Mouse (Mus musculus) hindbrain, embryonic 15.5 days (tissue): Measurements from ENCODE around the gene Arid5b. TPM values are rescaled to one million over a fixed set of nuclear protein-coding genes. Genes with fewer than 3 reads are reported as not detected.

ENCODE experiments used
- ATAC-seq: fragments of 200-750 bp; cut with Nextera tagmentation; 2 replicates; pipeline ENCODE4 v1.8.0; 2017; ENCODE audit warnings: low read depth, moderate number of reproducible peaks, moderate TSS enrichment; ENCODE audit not compliant: low FRiP score
- H3K27ac ChIP-seq: fragments of 300-500 bp; sonication (generic); replicated peaks from 2 replicates; pipeline ENCODE4 v1.5.1; 2015; ENCODE audit warnings: mild to moderate bottlenecking, inconsistent platforms
- H3K27me3 ChIP-seq: fragments of 300-500 bp; sonication (generic); 2 replicates; pipeline ENCODE4 v1.6.1; 2015; ENCODE audit warnings: control low read depth, inconsistent platforms
- H3K36me3 ChIP-seq: fragments of 300-500 bp; sonication (generic); 2 replicates; pipeline ENCODE4 v1.6.1; 2015; ENCODE audit warnings: control low read depth, inconsistent platforms
- H3K4me1 ChIP-seq: fragments of 300-500 bp; sonication (generic); replicated peaks from 2 replicates; pipeline ENCODE4 v1.6.1; 2015; ENCODE audit warnings: control low read depth, inconsistent platforms
- H3K4me2 ChIP-seq: fragments of 300-500 bp; sonication (generic); 2 replicates; pipeline ENCODE4 v1.6.1; 2015; ENCODE audit warnings: moderate library complexity, mild to moderate bottlenecking, inconsistent platforms
- H3K4me3 ChIP-seq: fragments of 300-500 bp; sonication (generic); 2 replicates; pipeline ENCODE4 v1.5.1; 2015; ENCODE audit warnings: mild to moderate bottlenecking, inconsistent platforms
- H3K9ac ChIP-seq: fragments of 300-500 bp; sonication (generic); 2 replicates; pipeline ENCODE4 v1.6.1; 2015; ENCODE audit warnings: inconsistent platforms
- H3K9me3 ChIP-seq: fragments of 300-500 bp; sonication (generic); 2 replicates; pipeline ENCODE4 v1.6.1; 2016; ENCODE audit warnings: control low read depth, inconsistent platforms
- WGBS: fragments of 180-500 bp; shearing (Covaris S2); methylation state at CpG from one replicate; pipeline ENCODE4 v1.1.7; 2015; 5-methylcytosine and 5-hydroxymethylcytosine counted together
- polyA plus RNA-seq: library from polyadenylated mRNA; unstranded; fragments of >200 nt; fragmentation: Nextera tagmentation; extraction: Ambion mirVana; gene quantifications from 2 replicates; pipeline ENCODE4 v1.2.1, GENCODE M21; 2015

The Arid5b gene
- polyA plus RNA-seq, 1 experiment from 2014 or later = 17.4 TPM

- H3K27me3 ChIP-seq = no peaks in the 10 kb centered on the region
- H3K4me1 ChIP-seq = peaks cover 18% of the 10 kb centered on the region
- peak overlapping the region; percentile 29 for H3K4me2 ChIP-seq
- peak overlapping the region; percentile 10; the same call in 1 of the 2 replicates for H3K27ac ChIP-seq
- H3K9ac ChIP-seq = no peak overlapping the region
- no peak overlapping the region for H3K4me3 ChIP-seq
- ATAC-seq = no peak
- H3K36me3 ChIP-seq = no peaks in the 10 kb centered on the region
- 14% methylated on average over 11 of the region's 11 CpGs for WGBS
- H3K9me3 ChIP-seq = no peaks in the 10 kb centered on the region
Measured at GRCm38 (mm10) chr10:68153344-68154045, 125.0 kb downstream of the Arid5b start.

- Histone ChIP-seq H3K4me1 (peaks cover 6% of the 10 kb centered on the region), H3K4me3 (no peak overlapping the region), H3K27me3 (no peaks in the 10 kb centered on the region), H3K9me3 (no peaks in the 10 kb centered on the region), H3K4me2 (no peak overlapping the region), H3K27ac (no peak overlapping the region), H3K36me3 (no peaks in the 10 kb centered on the region), H3K9ac (no peak overlapping the region)
- ATAC-seq = no peak
- WGBS = 82% methylated on average over 6 of the region's 6 CpGs
Measured at GRCm38 (mm10) chr10:68148495-68148894, 130.0 kb downstream of the Arid5b start.

GRCm38 (mm10) chr10:68147730-68148129 lies 130.8 kb downstream of the Arid5b start:
- no peaks in the 10 kb centered on the region for H3K9me3 ChIP-seq
- ATAC-seq = no peak
- 55% methylated on average over 6 of the region's 6 CpGs for WGBS
- no peak overlapping the region for H3K4me2 ChIP-seq
- no peak overlapping the region for H3K27ac ChIP-seq
- no peak overlapping the region for H3K9ac ChIP-seq
- no peaks in the 10 kb centered on the region for H3K36me3 ChIP-seq
- no peaks in the 10 kb centered on the region; the same call in 1 of the 2 replicates for H3K4me1 ChIP-seq
- H3K4me3 ChIP-seq = no peak overlapping the region
- no peaks in the 10 kb centered on the region for H3K27me3 ChIP-seq

- H3K27ac ChIP-seq = no peak overlapping the region
- WGBS = 11% methylated on average over 5 of the region's 5 CpGs
Measured at GRCm38 (mm10) chr10:68146842-68147241, 131.7 kb downstream of the Arid5b start.

GRCm38 (mm10) chr10:68145286-68145950 lies 133.1 kb downstream of the Arid5b start:
- WGBS = 81% methylated on average over 18 of the region's 18 CpGs
- H3K9ac ChIP-seq = no peak overlapping the region
- H3K27ac ChIP-seq = no peak overlapping the region
- no peak for ATAC-seq
- no peak overlapping the region for H3K4me3 ChIP-seq
- no peaks in the 10 kb centered on the region; the same call in 1 of the 2 replicates for H3K4me1 ChIP-seq
- no peak overlapping the region for H3K4me2 ChIP-seq
- H3K36me3 ChIP-seq = no peaks in the 10 kb centered on the region
- H3K9me3 ChIP-seq = no peaks in the 10 kb centered on the region
- H3K27me3 ChIP-seq = no peaks in the 10 kb centered on the region

More at GRCm38 (mm10) chr10:68146842-68147241, 131.7 kb downstream of the Arid5b start:
- no peaks in the 10 kb centered on the region; the same call in 1 of the 2 replicates for H3K4me1 ChIP-seq
- no peaks in the 10 kb centered on the region for H3K27me3 ChIP-seq
- no peak for ATAC-seq
- H3K4me3 ChIP-seq = no peak overlapping the region
- H3K4me2 ChIP-seq = no peak overlapping the region
- H3K36me3 ChIP-seq = no peaks in the 10 kb centered on the region
- no peak overlapping the region for H3K9ac ChIP-seq
- no peaks in the 10 kb centered on the region for H3K9me3 ChIP-seq

- WGBS = 63% methylated on average over 4 of the region's 4 CpGs
- Histone ChIP-seq H3K9ac (no peak overlapping the region), H3K27me3 (no peaks in the 10 kb centered on the region), H3K4me3 (no peak overlapping the region), H3K27ac (no peak overlapping the region), H3K4me1 (no peaks in the 10 kb centered on the region; the same call in 1 of the 2 replicates), H3K4me2 (no peak overlapping the region), H3K36me3 (no peaks in the 10 kb centered on the region), H3K9me3 (no peaks in the 10 kb centered on the region)
- no peak for ATAC-seq
Measured at GRCm38 (mm10) chr10:68142501-68142900, 136.0 kb downstream of the Arid5b start.

GRCm38 (mm10) chr10:68141567-68141966 lies 137.0 kb downstream of the Arid5b start:
- no peak overlapping the region for H3K4me3 ChIP-seq
- H3K9me3 ChIP-seq = no peaks in the 10 kb centered on the region
- no peaks in the 10 kb centered on the region for H3K27me3 ChIP-seq
- H3K9ac ChIP-seq = no peak overlapping the region
- 91% methylated on average over 7 of the region's 7 CpGs for WGBS
- H3K4me1 ChIP-seq = peaks cover 6% of the 10 kb centered on the region
- H3K36me3 ChIP-seq = no peaks in the 10 kb centered on the region
- no peak overlapping the region for H3K27ac ChIP-seq
- H3K4me2 ChIP-seq = no peak overlapping the region
- no peak for ATAC-seq

GRCm38 (mm10) chr10:68140871-68141270 lies 137.7 kb downstream of the Arid5b start:
- H3K27ac ChIP-seq = no peak overlapping the region
- H3K9ac ChIP-seq = no peak overlapping the region
- H3K4me3 ChIP-seq = no peak overlapping the region
- no peak for ATAC-seq
- no peaks in the 10 kb centered on the region for H3K36me3 ChIP-seq
- 75% methylated on average over 2 of the region's 2 CpGs for WGBS
- no peaks in the 10 kb centered on the region for H3K27me3 ChIP-seq
- no peaks in the 10 kb centered on the region for H3K9me3 ChIP-seq
- no peak overlapping the region for H3K4me2 ChIP-seq
- H3K4me1 ChIP-seq = peaks cover 13% of the 10 kb centered on the region

GRCm38 (mm10) chr10:68140306-68140705 lies 138.2 kb downstream of the Arid5b start:
- H3K27me3 ChIP-seq = no peaks in the 10 kb centered on the region
- H3K27ac ChIP-seq = no peak overlapping the region
- H3K9me3 ChIP-seq = no peaks in the 10 kb centered on the region
- H3K9ac ChIP-seq = no peak overlapping the region
- no peak overlapping the region for H3K4me2 ChIP-seq
- peaks cover 19% of the 10 kb centered on the region for H3K4me1 ChIP-seq
- no peak overlapping the region for H3K4me3 ChIP-seq
- no peak for ATAC-seq
- H3K36me3 ChIP-seq = no peaks in the 10 kb centered on the region
- whole genome bisulfite sequencing = 62% methylated on average over 6 of the region's 6 CpGs

GRCm38 (mm10) chr10:68138123-68138522 lies 140.4 kb downstream of the Arid5b start:
- Histone ChIP-seq H3K9me3 (no peaks in the 10 kb centered on the region), H3K4me1 (peaks cover 26% of the 10 kb centered on the region), H3K9ac (no peak overlapping the region), H3K27ac (no peak overlapping the region), H3K4me3 (no peak overlapping the region), H3K27me3 (no peaks in the 10 kb centered on the region), H3K36me3 (no peaks in the 10 kb centered on the region), H3K4me2 (no peak overlapping the region)
- 89% methylated on average over 5 of the region's 5 CpGs for WGBS
- ATAC-seq = no peak

- ATAC-seq = no peak
- WGBS = 27% methylated on average over 11 of the region's 11 CpGs
- H3K4me2 ChIP-seq = no peak overlapping the region
Measured at GRCm38 (mm10) chr10:68137151-68137833, 141.2 kb downstream of the Arid5b start.

GRCm38 (mm10) chr10:68136480-68137083 lies 142.0 kb downstream of the Arid5b start:
- H3K4me3 ChIP-seq = peak overlapping the region; percentile 38
- no peaks in the 10 kb centered on the region for H3K9me3 ChIP-seq
- no peaks in the 10 kb centered on the region for H3K36me3 ChIP-seq
- peak overlapping the region; percentile 71 for H3K4me2 ChIP-seq
- peak overlapping the region; percentile 17 for H3K9ac ChIP-seq
- H3K27ac ChIP-seq = peak overlapping the region; percentile 75
- H3K4me1 ChIP-seq = peaks cover 26% of the 10 kb centered on the region
- no peaks in the 10 kb centered on the region for H3K27me3 ChIP-seq
- peak; percentile 90 for ATAC-seq
- WGBS = 1% methylated on average over 18 of the region's 18 CpGs

More at GRCm38 (mm10) chr10:68137151-68137833, 141.2 kb downstream of the Arid5b start:
- Histone ChIP-seq H3K27me3 (no peaks in the 10 kb centered on the region), H3K4me3 (no peak overlapping the region), H3K36me3 (no peaks in the 10 kb centered on the region), H3K9me3 (no peaks in the 10 kb centered on the region), H3K9ac (no peak overlapping the region), H3K27ac (peak overlapping the region; percentile 75), H3K4me1 (peaks cover 26% of the 10 kb centered on the region)
